Mouse (Mus musculus) left cerebral cortex, adult 8-10 months (tissue): ENCODE data around the gene Tenm1. TPM values are rescaled to one million over a fixed set of nuclear protein-coding genes. Genes with fewer than 3 reads are reported as not detected.
A peak's percentile ranks its signal among the peaks of the same experiment; 100 is the strongest.

ENCODE experiments used
- DNase-seq, 2 experiments: peaks; one replicate each; pipeline ENCODE4 v3.0.0; 2022; ENCODE audit warnings: low spot score in 2 of 2
- total RNA-seq, 4 experiments: library from RNA; stranded (reverse); gene quantifications; 2 replicates each; pipeline ENCODE4 v1.2.4; 2022

The Tenm1 gene
- total RNA-seq: 10 to 100 TPM; 37.8 to 41.6 (median 38.5) TPM

- DNase-seq: peak; percentile 36 to 60
Measured at GRCm38 (mm10) chrX:43428855-43429263, at the start of gene Tenm1. Gene Tenm1, minus strand, starts transcription at chrX:43429126.

- no peak for DNase-seq
Measured at GRCm38 (mm10) chrX:43467311-43467710, 38.4 kb upstream of the Tenm1 start.

GRCm38 (mm10) chrX:43430581-43430980 lies 1.7 kb upstream of the Tenm1 start:
- DNase-seq: no peak

GRCm38 (mm10) chrX:43429982-43430531 lies 1.1 kb upstream of the Tenm1 start:
- DNase-seq: peak; percentile 10 to 17

GRCm38 (mm10) chrX:43429337-43429736 lies 411 bp upstream of the Tenm1 start:
- DNase-seq: peak in 1 of 2 experiments; percentile 2

- DNase-seq: peak in 1 of 2 experiments; percentile 12
Measured at GRCm38 (mm10) chrX:43427961-43428365, 963 bp downstream of the Tenm1 start.

GRCm38 (mm10) chrX:43427111-43427510 lies 1.8 kb downstream of the Tenm1 start:
- DNase-seq: peak; percentile 9 to 11

GRCm38 (mm10) chrX:43397957-43398356 lies 31.0 kb downstream of the Tenm1 start:
- DNase-seq: no peak

- DNase-seq: no peak
Measured at GRCm38 (mm10) chrX:43388106-43388505, 40.8 kb downstream of the Tenm1 start.

GRCm38 (mm10) chrX:43372526-43372925 lies 56.4 kb downstream of the Tenm1 start:
- DNase-seq: no peak

GRCm38 (mm10) chrX:43319351-43319750 lies 109.6 kb downstream of the Tenm1 start:
- DNase-seq: no peak

- no peak for DNase-seq
Measured at GRCm38 (mm10) chrX:43317801-43318520, 111.0 kb downstream of the Tenm1 start.

- DNase-seq: no peak
Measured at GRCm38 (mm10) chrX:43235844-43236243, 193.1 kb downstream of the Tenm1 start.

GRCm38 (mm10) chrX:43205003-43205402 lies 223.9 kb downstream of the Tenm1 start:
- DNase-seq: no peak

GRCm38 (mm10) chrX:43202249-43202783 lies 226.6 kb downstream of the Tenm1 start:
- DNase-seq: no peak

GRCm38 (mm10) chrX:43182975-43183374 lies 246.0 kb downstream of the Tenm1 start:
- no peak for DNase-seq

GRCm38 (mm10) chrX:43151561-43151960 lies 277.4 kb downstream of the Tenm1 start:
- DNase-seq: no peak

GRCm38 (mm10) chrX:43129696-43130095 lies 299.2 kb downstream of the Tenm1 start:
- no peak for DNase-seq

- no peak for DNase-seq
Measured at GRCm38 (mm10) chrX:43122491-43122890, 306.4 kb downstream of the Tenm1 start.

GRCm38 (mm10) chrX:43122001-43122400 lies 306.9 kb downstream of the Tenm1 start:
- DNase-seq: no peak

GRCm38 (mm10) chrX:42986100-42986499 lies 442.8 kb downstream of the Tenm1 start:
- DNase-seq: no peak

GRCm38 (mm10) chrX:42973562-42973961 lies 455.4 kb downstream of the Tenm1 start:
- no peak for DNase-seq

- no peak for DNase-seq
Measured at GRCm38 (mm10) chrX:42967611-42968010, 461.3 kb downstream of the Tenm1 start.
